Mouse (Mus musculus): ENCODE measurements at regions not wholly inside any gene's neighbourhood (a gene's known extent, or its start where the extent isn't known, plus 50 kb on each side); places are given as distances from the start of the nearest gene placed in this dataset.

- TF ChIP-seq CTCF (IDR thresholded peaks at IDR 0.05; ENCODE audit: low read depth) (no peak), EP300 (optimal IDR thresholded peaks at IDR 0.05) (no peak)
Observed at GRCm38 (mm10) chr6:140816359-140816758, 87.3 kb downstream of the Gm11077 start.

Measured in stomach, postnatal 0 days (tissue).